Mouse (Mus musculus) spleen, embryonic (tissue): ENCODE data around the gene Plaa.

Source experiments
- CTCF ChIA-PET: fragments of 350-600 bp; sonication (Branson Sonifier 250); formaldehyde crosslinking; loops from one replicate; lab custom pipeline; 2022; lab: Charles Lee

Plaa gene

GRCm38 (mm10) chr4:94556265-94557054 is 46.6 kb downstream of the Plaa start, which contains the start of the genes Gm10306 and Caap1:
Gene Gm10306 (plus strand): TSS chr4:94556546.
Gene Caap1 (minus strand): TSS chr4:94556796.
- CTCF ChIA-PET, result no interaction called here

- CTCF ChIA-PET, result interaction anchor here (0.7 kb wide), 1 partner anchor 17 kb away, joined by 5 read pairs; no protein-coding TSS in a partner anchor
Measured at GRCm38 (mm10) chr4:94554955-94555494, 48.0 kb downstream of the Plaa start.

GRCm38 (mm10) chr4:94544321-94544720 is 58.7 kb downstream of the Plaa start:
- CTCF ChIA-PET, result no interaction called here

- CTCF ChIA-PET, result no interaction called here
Measured at GRCm38 (mm10) chr4:94543041-94543440, 60.0 kb downstream of the Plaa start.

- CTCF ChIA-PET, result no interaction called here
Measured at GRCm38 (mm10) chr4:94533205-94533604, 69.8 kb downstream of the Plaa start.

GRCm38 (mm10) chr4:94529448-94529847 is 73.6 kb downstream of the Plaa start:
- CTCF ChIA-PET, result no interaction called here

GRCm38 (mm10) chr4:94523321-94523720 is 79.7 kb downstream of the Plaa start:
- CTCF ChIA-PET, result interaction anchor here (0.8 kb wide), 1 partner anchor 11 kb away, joined by 3 read pairs; no protein-coding TSS in a partner anchor

GRCm38 (mm10) chr4:94517631-94518030 is 85.4 kb downstream of the Plaa start:
- CTCF ChIA-PET, result no interaction called here
